Mouse (Mus musculus) mesoderm, embryonic 11.5 days (tissue): ENCODE measurements around the gene Cntnap2.

Experiments
- DNase-seq: peaks from one replicate; pipeline ENCODE4 v3.0.0-alpha.2; 2012; ENCODE audit warnings: low read depth, low spot score

Gene Cntnap2

GRCm38 (mm10) chr6:46696187-46696586 is 1637.0 kb downstream of the Cntnap2 start:
- DNase-seq: no peak

- DNase-seq: no peak
Measured at GRCm38 (mm10) chr6:46699343-46699742, 1640.2 kb downstream of the Cntnap2 start.

GRCm38 (mm10) chr6:46704293-46705170 is 1645.4 kb downstream of the Cntnap2 start:
- DNase-seq: peak; percentile 29

- no peak for DNase-seq
Measured at GRCm38 (mm10) chr6:46705926-46706325, 1646.8 kb downstream of the Cntnap2 start.

GRCm38 (mm10) chr6:46716576-46716975 is 1657.4 kb downstream of the Cntnap2 start:
- DNase-seq: no peak

- no peak for DNase-seq
Measured at GRCm38 (mm10) chr6:46733794-46734193, 1674.6 kb downstream of the Cntnap2 start.

GRCm38 (mm10) chr6:46748448-46748847 is 1689.3 kb downstream of the Cntnap2 start:
- DNase-seq: no peak

GRCm38 (mm10) chr6:46763481-46763880 is 1704.3 kb downstream of the Cntnap2 start:
- DNase-seq: no peak

- no peak for DNase-seq
Measured at GRCm38 (mm10) chr6:46774529-46774928, 1715.4 kb downstream of the Cntnap2 start.

GRCm38 (mm10) chr6:46802264-46803110 is 1743.3 kb downstream of the Cntnap2 start:
- DNase-seq: no peak

GRCm38 (mm10) chr6:46856635-46857034 is 1797.5 kb downstream of the Cntnap2 start:
- DNase-seq: no peak

GRCm38 (mm10) chr6:46861076-46861475 is 1801.9 kb downstream of the Cntnap2 start:
- no peak for DNase-seq

GRCm38 (mm10) chr6:46866317-46866716 is 1807.2 kb downstream of the Cntnap2 start:
- DNase-seq: no peak

GRCm38 (mm10) chr6:46886230-46886629 is 1827.1 kb downstream of the Cntnap2 start:
- DNase-seq: no peak

GRCm38 (mm10) chr6:46909167-46909566 is 1850.0 kb downstream of the Cntnap2 start:
- DNase-seq: no peak

GRCm38 (mm10) chr6:46918701-46919274 is 1859.6 kb downstream of the Cntnap2 start:
- DNase-seq: no peak

GRCm38 (mm10) chr6:46919973-46920372 is 1860.8 kb downstream of the Cntnap2 start:
- DNase-seq: no peak

GRCm38 (mm10) chr6:46924709-46925108 is 1865.6 kb downstream of the Cntnap2 start:
- DNase-seq: peak; percentile 62

- no peak for DNase-seq
Measured at GRCm38 (mm10) chr6:46945703-46946102, 1886.5 kb downstream of the Cntnap2 start.

- DNase-seq: peak; percentile 86
Measured at GRCm38 (mm10) chr6:46961022-46961686, 1902.0 kb downstream of the Cntnap2 start.

- DNase-seq: peak; percentile 9
Measured at GRCm38 (mm10) chr6:46963261-46963660, 1904.1 kb downstream of the Cntnap2 start.
